Mouse (Mus musculus) ovary, postnatal 14 days (tissue): ENCODE measurements around the gene Shank2.

Experiments
- DNase-seq: peaks from one replicate; pipeline ENCODE4 v3.0.0; 2022; ENCODE audit warnings: low spot score

Gene Shank2

DNA sequence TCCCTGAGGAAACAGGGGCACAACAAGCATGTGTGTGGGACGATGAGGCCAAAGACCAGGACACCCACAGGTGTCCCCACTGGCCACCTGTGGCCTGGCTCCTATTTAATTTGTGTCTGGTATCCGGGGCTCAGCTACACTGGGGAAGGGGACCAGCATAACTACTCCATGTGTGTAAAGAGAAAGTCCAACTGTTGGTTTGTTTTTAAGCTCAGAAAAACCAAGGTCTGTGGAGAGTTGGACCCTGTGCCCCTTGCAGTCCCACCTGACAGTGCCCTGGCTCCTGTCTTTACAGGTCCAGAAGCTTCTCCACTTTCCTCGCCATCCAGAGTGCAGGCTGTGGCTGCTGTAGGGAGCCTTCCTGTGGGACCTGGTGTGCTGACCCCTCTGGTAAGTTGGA is at the start of gene Shank2:
TSS of gene Shank2 (plus strand) at position 301 of the 400 bp plus-strand sequence.
- no peak for DNase-seq

DNA sequence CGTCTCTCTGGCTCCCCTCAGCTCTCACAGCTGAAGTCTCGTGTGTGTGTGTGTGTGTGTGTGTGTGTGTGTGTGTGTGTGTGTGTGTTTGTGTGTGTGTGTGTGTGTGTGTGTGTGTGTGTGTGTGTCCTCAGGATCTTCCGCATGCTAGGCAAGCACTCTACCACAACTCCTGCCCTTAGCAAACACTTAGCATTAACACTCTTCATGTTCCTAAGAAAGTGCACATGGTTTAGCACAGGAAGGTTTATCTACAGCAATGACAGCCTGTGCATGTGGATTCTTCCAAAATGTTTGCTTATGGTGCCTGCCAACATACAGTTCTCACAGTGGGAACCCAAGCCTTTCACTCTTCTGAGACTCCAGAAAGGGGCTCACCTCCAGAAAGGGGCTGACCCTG is 49.6 kb upstream of the Shank2 start:
- no peak for DNase-seq

DNA sequence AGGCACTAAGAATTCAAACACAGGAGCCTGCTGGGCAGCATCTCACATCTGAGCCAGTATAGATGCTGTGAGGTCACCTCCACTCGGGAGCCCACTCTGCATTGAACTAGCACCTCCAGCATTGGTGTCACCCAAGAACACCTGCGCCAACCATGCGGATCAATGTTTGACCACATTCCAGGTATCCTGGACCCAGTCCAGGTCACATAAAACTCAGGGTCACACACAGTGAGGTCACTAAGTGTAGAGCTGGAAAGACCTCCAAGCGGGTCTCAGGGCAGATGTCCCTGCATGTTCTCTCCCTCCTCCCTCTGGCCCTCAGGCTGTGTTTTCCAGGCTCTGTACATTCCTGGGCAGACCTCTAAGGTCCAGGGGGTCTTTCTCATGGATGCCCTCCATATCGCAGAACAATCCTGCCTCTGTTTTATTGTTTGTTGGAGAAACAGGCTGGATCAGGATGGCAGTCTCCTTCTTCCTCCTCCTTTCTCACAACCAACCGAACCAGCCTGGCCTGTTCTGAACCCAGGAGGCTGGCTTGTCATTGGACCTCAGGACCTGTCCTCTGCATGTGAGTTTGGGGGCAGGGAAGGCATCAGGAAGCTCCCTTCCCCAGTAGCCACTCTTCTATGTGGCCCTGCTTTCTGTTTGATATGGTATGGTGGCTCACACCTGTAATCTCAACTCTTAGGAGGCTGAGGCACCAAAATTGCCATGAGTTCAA is 45.0 kb upstream of the Shank2 start:
- peak; percentile 21 for DNase-seq

DNA sequence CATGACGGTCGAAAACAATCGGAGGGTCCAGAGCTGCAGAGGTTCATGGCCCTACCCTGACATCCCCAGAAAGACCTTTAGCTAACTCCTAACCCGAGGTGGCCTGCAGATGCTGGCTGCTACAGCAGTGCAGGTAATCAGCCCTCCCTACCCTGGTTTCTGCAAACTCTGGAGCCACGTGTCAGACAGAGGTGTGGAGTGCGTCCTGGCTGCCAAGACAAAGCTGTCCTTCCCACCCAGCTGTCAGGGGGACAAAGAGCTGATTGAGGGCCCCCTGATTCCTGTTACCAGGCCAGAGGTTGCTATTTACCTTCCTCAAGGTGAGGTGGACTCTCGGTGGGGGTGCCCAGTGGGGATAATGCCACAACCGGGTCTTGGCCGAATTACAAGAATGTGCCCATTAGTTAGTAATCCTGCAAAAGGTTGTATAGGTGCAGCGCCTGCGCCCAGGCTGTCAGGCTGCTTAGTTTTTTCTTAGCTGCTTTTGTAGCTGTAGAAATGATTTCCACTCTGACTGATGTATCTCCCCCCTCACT is 43.6 kb upstream of the Shank2 start:
- peak; percentile 29 for DNase-seq

DNA sequence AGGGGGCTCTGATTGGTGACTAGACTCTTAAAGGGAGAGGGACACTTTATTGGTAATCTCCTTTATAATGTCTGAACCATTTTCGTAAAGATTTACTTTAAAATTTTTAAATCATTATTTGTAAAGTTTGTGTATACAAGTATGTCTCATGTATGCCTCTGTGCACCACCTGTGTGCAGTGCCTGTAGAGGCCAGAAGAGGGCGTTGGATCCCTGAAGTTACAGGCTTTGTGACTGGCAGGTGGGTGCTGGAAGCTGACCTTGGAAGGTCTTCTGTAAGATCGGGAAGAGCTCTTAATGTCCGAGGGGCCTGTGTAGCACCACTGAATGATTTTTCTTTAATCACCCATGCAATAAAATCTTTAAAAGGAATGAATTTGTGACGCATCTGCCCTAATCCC is 37.9 kb upstream of the Shank2 start:
- DNase-seq, result no peak

DNA sequence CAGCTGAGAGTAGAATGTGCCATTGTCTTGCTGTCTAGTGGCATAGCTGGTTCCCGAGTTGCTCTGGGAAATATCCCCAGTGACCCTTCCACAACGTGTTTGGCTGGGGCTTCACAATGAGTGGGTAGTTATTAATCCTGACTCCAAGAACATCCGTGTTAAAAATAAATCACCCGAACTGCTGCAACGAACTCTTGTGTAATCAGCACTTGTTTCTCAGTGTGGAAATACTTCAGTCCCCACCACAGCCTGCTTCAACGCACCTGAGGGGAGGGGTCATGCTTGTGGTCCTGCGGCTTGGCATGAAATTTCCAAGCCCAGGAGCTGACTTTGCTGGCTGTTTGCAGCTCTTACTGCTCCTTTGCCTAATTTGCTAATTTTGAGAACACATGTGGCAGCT is 35.1 kb upstream of the Shank2 start:
- no peak for DNase-seq

DNA sequence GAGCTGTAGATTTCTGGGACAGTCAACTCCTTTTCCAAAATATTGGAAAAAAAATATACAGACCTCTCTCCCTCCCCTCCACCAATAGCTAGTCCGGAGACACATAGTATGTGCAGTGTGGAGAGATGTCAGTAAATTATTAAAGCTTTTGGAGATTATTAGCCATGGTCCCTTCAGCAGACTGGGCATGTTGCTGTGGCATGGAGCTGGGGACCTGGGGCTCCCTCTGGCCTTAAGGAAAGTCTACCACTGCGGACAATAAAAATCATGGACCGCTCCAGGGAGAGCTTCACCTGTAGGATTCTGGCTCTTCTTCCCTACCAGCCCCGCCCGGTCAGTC is 24.3 kb upstream of the Shank2 start:
- DNase-seq, result no peak

DNA sequence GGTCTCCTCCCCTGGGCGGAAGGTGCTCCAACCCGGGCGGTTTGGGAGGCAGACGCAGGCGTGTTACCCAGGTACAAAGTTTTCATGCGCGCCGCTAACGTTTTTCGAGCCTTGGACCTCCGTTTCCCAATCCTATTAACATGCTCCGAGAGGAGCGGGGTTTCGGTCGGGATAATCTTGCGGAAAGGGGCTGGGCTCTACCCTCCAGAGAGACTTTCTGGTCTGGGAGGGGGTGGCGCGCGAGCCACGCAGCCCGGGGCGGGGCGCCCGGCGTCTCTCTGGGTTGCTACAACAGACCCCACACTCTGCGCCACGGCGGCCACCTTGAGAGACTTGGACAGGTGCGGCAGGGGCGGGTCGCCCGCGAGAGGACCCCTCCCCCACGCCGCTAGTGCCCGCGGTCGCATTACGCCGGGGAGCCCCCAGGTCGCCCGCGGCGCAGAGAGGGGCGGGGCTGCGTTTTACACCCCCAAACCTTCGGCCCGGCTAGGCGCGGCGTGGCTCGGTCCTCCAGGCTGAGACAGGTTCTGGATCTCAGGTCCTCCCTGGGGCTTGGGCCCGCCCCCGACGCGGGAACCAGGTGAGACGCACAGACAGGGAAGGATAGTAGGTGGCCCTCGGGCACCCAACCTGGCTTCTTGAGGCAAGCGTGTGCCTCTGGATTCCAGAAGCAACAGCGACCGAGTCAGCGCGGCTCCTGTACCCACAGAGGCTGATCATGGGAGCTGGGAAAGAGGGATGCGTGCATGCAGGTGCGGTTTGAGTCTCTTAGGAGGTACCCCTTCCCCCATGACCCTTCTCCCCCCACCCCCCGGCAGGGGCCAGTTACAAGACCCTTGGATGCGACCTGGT is 23.7 kb upstream of the Shank2 start:
- DNase-seq, result no peak

DNA sequence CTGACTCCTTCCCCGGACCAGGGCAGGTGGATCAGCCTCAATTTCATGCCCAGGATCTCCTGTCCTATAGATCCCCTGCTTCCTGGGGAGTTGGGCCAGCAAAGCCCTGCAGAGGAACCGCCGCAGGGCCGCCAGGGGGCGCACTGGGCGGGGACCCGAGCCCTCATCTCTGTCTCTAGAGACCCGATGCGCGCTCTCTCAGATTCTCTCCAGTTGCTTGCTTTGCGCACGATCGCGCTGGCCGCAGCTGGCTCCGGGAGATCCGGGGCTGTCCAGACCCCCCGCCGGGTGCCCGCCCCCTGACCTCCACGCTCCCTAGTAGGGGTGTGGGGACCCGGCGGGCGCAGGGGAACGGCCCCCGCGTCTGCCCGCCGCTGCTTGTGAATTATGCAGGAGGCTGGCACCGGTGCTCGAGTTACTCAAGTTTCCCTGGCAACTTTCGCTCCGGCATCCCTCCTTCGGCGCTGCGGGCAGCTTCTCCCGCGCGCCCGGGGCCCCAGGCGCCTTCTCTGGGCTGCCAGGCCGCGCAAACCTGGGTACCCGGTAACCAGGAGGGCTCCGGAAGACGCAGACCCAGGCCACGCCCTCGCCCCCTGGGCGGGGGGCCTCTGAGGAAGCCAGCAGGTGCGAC is 22.9 kb upstream of the Shank2 start:
- DNase-seq, result peak; percentile 54

DNA sequence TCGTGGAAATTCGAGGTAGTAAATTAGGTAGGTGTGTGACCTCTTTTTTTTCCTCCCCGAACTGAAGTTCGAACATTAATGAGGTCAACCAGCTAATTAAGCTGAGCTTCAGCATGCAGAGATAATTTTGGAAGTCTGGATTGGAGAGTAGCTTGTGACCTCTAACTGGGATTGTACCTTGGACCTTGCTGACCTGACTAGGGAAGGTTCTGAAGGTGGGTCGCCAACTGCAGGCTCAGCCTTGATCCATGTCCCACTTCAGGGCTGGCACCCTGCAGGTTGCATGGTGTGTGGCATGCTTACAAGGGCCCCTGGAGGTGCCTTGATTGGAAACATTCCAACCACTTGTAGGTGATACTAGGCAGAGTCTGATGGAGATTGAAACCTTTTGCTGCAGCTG is 21.7 kb upstream of the Shank2 start:
- no peak for DNase-seq

DNA sequence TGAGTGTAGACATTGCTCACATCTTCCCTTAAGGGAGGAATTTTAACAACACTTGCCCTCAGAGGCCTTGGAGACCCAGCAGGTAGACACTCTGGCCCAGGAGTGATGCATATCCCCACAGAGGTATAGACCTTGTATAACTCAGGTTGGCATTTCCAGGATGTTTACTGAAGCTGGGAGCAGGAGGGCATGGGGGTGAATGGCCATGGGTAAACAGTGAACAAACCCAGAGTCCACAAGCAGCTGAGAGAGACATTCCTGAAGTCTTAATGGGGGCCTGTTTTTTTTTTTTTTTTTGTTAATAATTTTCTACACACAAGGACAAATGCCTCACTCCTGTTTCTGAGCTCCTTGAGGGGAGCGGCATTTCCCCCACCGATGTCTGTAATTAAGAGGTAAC is 15.4 kb upstream of the Shank2 start:
- no peak for DNase-seq

DNA sequence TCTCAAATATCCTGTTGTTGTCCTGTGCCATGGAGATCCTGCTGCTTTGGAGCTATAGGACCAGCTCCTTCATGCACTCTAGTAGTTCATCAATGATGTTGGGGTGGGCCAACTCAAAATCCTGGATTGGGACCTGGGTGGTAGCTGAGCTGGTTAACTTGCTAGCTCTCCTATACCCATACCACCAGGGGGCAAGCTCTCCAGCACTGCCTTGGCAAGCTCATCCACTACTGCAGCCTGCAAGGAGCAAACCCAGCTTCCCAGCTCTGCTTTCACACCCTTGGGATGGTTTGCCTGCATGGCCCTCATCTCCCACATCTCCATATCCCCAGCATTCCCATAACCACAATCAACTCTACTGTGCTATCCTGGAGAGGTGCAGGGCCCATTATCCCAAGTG is 10.6 kb upstream of the Shank2 start:
- no peak for DNase-seq

DNA sequence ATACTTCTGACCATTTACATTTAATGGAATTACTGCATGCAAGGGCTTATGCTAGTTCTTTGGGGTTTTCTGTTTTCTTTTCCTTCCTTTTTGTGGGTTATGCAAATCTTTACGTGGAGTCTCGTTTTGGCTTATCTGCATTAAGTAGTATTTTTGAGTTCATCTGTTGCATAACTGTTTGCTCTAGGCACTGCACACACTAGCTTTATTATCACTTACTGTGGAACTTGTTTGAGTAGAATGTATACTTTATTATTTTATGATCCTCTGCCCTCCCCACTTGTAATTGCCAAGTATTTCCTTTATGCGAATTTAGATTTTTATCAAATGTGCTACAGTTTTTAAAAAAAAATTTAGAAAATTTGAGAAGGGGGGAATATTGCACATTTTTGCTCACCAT is 2.7 kb upstream of the Shank2 start:
- no peak for DNase-seq

DNA sequence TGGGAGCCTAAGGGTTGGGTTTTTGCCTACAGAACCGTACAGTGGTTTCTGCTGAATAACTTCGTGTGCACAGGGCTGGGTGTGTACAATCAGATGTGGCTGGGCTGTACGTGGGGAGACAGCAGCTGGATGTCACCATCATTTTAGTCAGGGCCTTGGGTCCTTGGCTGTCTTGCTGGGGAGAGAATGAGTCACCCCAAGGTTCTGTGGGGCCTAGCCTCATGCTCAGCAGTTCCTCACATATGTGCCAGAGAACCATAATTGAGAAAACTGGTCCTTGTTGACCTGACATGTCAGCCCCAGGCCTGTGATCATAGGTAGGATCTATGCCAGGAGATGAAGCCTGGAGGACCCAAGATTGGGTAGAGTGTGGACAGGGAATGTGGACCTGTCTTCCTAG is 1.7 kb downstream of the Shank2 start:
- no peak for DNase-seq

DNA sequence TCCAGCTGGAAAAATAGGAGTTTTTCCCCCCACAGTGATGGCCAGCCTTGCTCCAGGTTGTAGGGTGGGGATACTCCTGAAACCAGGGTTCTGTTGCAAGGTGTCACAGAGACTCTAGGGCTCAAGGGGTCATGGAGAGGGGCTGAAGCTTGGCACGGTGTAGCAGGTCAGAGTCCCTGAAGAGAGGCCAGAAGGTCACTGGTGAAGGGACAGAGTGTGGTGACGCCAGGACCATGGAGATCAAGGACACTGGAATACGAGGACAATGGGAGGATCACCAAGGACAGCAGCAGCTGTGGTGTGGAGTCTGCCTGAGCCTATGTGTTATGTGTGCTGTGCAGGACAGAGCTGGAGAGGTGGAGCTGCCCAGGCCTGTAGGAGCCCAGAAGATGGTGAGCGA is 6.4 kb downstream of the Shank2 start:
- no peak for DNase-seq

DNA sequence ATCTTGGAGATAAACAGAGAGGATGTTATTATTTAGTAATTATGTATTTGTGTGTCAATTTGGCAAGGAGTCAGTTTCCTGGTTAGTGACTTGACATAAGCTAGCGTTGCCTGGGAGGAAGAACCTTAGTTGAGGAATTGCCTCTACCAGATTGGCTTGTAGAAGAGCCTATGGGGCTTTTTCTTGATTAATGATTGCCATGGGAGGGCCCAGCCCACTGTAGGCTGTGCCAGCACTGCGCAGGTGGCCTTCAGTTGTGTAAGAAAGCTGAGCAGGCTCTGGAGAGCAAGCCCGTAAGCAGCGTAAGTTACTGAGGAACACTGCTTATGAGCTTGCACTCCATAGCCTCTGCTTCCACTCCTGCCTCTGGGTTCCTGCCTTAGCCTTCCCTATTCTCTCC is 7.3 kb downstream of the Shank2 start:
- DNase-seq, result no peak

DNA sequence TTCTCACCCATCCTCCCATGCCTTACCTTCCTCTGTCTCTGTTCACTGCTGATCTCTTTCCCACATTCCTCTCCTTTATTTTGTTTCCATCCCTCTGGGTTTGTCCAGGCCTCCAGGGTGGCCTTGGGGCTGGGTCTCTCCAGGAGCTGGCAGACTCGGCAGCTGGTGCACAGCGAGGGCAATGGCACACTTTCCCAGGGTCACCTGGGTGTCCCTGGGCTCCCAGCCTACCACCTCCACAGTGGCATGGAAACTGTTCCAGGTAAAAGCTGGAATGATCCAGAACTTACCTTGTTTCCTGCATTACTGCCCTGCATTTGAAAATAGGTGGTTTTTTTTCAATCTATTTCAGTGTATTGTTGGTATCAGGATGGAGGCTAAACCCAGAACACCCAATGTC is 12.8 kb downstream of the Shank2 start:
- no peak for DNase-seq

DNA sequence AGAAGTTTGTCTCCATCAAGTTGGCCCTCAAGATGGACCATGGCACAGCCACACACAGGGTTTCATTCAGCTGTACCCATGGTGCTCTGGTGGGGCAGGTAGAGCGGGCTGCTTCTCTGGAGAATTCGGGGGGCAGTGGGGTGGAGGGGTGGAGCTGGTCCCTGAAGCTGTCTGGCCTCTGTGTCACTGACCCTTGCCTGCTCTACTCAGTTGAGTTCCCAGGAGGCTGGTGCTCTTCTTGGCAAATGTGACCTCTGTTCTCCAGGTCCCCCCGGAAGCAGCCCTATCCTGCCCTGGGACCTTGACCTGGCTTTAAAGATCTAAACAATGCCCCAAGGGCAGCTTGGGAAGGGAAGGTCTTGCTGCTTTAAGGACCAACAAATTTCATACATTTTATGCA is 20.1 kb downstream of the Shank2 start:
- DNase-seq, result no peak

DNA sequence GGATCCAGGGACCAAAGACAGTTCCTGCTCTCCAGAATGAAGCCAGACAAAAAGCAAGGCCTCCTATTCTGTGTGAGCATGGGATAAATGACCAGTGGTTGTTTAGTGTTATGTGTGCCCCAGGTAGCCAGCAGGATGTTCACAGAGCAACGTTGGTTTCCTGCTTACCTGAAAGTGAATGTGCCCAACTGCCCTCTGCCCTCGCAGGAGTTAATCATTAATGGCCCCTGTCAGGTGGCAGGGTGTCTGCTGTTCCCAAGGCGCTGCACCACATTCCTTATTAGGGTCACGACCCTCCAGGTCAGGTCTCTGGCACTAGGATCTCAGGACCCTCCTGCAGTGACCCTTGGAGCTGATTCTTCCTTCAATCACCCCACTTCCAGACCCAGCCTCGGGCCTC is 21.0 kb downstream of the Shank2 start:
- no peak for DNase-seq

DNA sequence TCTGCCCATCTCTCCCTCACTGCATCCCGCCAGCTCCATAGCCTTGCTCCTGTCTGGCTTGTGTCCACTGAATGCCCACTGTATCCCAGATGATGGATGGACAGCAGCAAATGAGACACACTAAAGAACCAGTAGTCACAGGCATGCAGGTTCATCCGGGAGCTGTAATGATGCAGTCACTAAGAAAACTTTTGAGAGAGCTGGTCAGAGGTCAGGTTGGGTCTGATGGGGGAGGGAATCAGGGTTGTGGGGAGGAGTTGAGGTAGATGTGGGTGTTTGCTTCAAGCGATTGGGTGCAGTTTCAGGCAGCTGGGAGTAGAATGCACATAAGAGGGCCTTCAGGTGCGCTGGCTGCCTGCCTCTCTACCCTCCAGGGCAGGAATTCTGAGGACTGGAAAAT is 21.8 kb downstream of the Shank2 start:
- DNase-seq, result no peak

DNA sequence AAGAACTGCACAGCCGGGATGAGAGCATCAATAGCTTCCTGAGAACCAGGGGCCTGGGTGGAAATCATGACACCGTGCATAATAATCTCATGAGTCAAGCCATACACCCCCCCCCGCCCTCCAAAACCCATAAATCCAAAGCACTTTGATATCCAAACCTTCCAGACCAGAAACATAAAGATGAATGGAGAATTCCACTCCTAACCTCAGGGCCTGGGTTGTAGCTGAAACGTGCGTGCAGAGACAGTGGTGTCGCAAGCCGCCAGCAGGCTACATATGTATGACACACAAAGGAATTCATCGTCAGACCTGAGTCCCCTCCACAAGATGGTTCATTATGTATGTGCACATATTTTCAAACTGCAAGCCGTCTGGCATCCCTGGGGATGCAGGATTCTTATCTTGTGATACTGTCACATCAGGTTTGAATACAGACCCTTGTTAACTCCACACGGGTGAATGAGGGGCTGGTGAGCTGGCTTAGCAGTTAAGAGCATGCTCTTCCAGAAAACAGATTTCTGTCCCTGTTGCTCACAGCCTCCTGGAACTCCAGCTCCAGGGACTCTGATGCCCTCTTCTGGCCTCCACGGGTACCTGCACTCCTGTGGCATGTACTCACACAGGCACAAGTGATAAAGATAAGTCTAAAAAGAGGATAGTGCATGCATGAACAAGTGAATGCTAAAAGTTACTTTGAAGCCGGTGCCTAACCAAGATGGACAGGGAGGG is 24.5 kb downstream of the Shank2 start:
- no peak for DNase-seq

DNA sequence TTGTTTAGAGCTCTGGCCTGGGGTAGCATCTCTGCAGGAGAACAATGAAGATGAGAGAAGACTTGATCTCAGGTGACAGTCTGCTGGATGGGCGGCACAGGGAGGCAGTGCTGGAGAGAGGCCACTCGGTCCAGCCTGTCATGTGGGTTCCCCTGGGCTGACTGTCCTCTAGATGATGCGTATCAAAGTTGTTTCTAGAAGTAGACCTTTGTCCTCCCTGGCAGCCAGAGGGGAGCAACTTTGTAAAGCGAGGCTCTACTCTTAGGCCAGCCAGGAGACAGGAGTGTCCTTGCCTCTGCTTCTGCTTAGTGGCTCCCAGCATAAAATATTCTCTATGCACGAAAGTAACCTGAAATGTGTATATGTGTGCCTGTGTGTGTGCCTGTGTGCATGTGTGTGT is 27.5 kb downstream of the Shank2 start:
- no peak for DNase-seq
